Mouse (Mus musculus) ovary, postnatal 36 days (tissue): ENCODE data around the gene Gm42715.
"Not testable (repeated sequence)": the region's sequence is repeated elsewhere in the genome, so short reads cannot be mapped to it uniquely, and the experiment has no call there.

ENCODE experiments used
- DNase-seq: peaks from one replicate; pipeline ENCODE4 v3.0.0; 2022; ENCODE audit warnings: low spot score, mixed read lengths

The Gm42715 gene

GRCm38 (mm10) chr7:127519284-127519683 lies at the start of gene Gm42715:
Gene Gm42715 (plus strand): TSS chr7:127519584.
- no peak for DNase-seq

- no peak for DNase-seq
These were observed 49.2 kb upstream of the Gm42715 start for GRCm38 (mm10) chr7:127470011-127470715.

- peak; percentile 84 for DNase-seq
These were observed 48.4 kb upstream of the Gm42715 start for GRCm38 (mm10) chr7:127470743-127471645.

- DNase-seq: peak; percentile 57
These were observed 47.8 kb upstream of the Gm42715 start for GRCm38 (mm10) chr7:127471646-127472010.

GRCm38 (mm10) chr7:127472060-127472459 lies 47.3 kb upstream of the Gm42715 start:
- no peak for DNase-seq

GRCm38 (mm10) chr7:127473705-127474104 lies 45.7 kb upstream of the Gm42715 start:
- no peak for DNase-seq

GRCm38 (mm10) chr7:127474378-127475070 lies 44.9 kb upstream of the Gm42715 start:
- DNase-seq: no peak

GRCm38 (mm10) chr7:127475186-127475740 lies 44.1 kb upstream of the Gm42715 start:
- DNase-seq: no peak

GRCm38 (mm10) chr7:127476336-127476735 lies 43.0 kb upstream of the Gm42715 start:
- DNase-seq: no peak

GRCm38 (mm10) chr7:127476855-127477254 lies 42.5 kb upstream of the Gm42715 start:
- no peak for DNase-seq

GRCm38 (mm10) chr7:127477687-127478634 lies 41.4 kb upstream of the Gm42715 start:
- DNase-seq: peak; percentile 97

- DNase-seq: peak; percentile 97
These were observed 40.6 kb upstream of the Gm42715 start, which contains the start of gene Fbrs for GRCm38 (mm10) chr7:127478635-127479317. Gene Fbrs (plus strand): TSS chr7:127479199.

- DNase-seq: no peak
These were observed 39.8 kb upstream of the Gm42715 start for GRCm38 (mm10) chr7:127479318-127480225.

GRCm38 (mm10) chr7:127480321-127480720 lies 39.1 kb upstream of the Gm42715 start:
- no peak for DNase-seq

GRCm38 (mm10) chr7:127485416-127485815 lies 34.0 kb upstream of the Gm42715 start:
- DNase-seq: no peak

GRCm38 (mm10) chr7:127488364-127488763 lies 31.0 kb upstream of the Gm42715 start:
- not testable (repeated sequence) for DNase-seq

GRCm38 (mm10) chr7:127489982-127490381 lies 29.4 kb upstream of the Gm42715 start:
- DNase-seq: no peak

- no peak for DNase-seq
These were observed 27.5 kb upstream of the Gm42715 start for GRCm38 (mm10) chr7:127491846-127492245.

- DNase-seq: no peak
These were observed 24.7 kb upstream of the Gm42715 start for GRCm38 (mm10) chr7:127494648-127495047.
